Mouse (Mus musculus) erythroblast, embryonic 14.5 days (primary cell): ENCODE measurements around the gene Usp20. TPM values are rescaled to one million over a fixed set of nuclear protein-coding genes. Genes with fewer than 3 reads are reported as not detected.

Experiments used
- H3K27me3 ChIP-seq: 2 replicates; pipeline ENCODE4 v1.6.1; 2012; ENCODE audit warnings: inconsistent platforms; ENCODE audit not compliant: control insufficient read depth
- H3K36me3 ChIP-seq: 2 replicates; pipeline ENCODE4 v1.6.1; 2012; ENCODE audit warnings: mild to moderate bottlenecking, inconsistent platforms; ENCODE audit not compliant: control insufficient read depth
- H3K4me1 ChIP-seq: 2 replicates; pipeline ENCODE4 v1.6.1; 2012; ENCODE audit warnings: inconsistent platforms; ENCODE audit not compliant: control insufficient read depth
- H3K4me3 ChIP-seq: replicated peaks from 2 replicates; pipeline ENCODE3; 2012; ENCODE audit warnings: moderate library complexity, mild to moderate bottlenecking, inconsistent platforms
- H3K9me3 ChIP-seq: 2 replicates; pipeline ENCODE4 v1.6.1; 2012; ENCODE audit warnings: low read length, inconsistent platforms, mixed read lengths; ENCODE audit not compliant: control insufficient read depth
- GATA1 ChIP-seq: IDR thresholded peaks from 2 replicates; pipeline ENCODE4 v1.6.1; 2012; ENCODE audit warnings: low read length, inconsistent platforms, mixed read lengths
- TAL1 ChIP-seq: IDR thresholded peaks from 3 replicates; pipeline ENCODE4 v1.6.1; 2012; ENCODE audit warnings: low read length, inconsistent platforms, mixed read lengths
- polyA plus RNA-seq: library from polyadenylated mRNA; stranded (reverse); fragments of >175 nt; gene quantifications from 2 replicates; pipeline ENCODE4 v1.2.3, GENCODE M21; 2012

Gene Usp20
- polyA plus RNA-seq, 1 experiment: 0.32 TPM

DNA sequence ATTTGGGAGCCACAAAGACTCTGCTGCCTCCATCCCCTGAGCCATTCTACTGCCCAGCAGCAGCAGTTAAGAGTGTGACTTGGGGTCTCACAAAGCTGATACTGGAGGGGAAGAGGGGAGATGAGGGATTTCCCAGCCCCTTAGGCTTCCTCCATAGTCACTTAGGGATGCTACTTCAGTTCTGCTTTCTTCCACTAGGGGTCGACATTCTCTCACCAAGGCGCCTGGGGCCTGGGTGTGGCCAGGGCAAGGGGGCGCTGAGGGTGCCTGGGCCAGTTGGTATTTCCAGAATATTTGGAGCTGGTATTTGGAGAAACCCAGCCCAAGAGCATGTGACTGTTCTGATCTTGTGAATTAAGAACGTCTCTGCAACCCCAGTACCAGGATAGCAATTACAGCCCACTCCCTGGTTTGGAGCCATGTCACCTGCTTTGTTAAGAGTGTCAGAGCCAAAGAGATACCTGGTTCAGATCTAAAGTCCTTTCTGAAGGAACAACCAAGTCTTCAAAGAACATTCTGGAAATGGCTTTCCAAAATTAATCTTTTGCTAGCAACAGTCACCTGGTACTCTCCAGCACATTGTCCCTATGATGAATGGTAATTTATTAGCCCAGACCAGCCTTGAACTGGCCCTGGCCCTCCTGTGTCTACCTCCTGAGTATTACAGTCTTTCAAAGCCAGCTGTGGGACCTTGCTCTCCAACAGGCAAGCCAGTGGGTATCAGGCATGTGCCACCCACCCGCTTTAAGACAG is 42.7 kb downstream of the Usp20 start:
- no peak overlapping the region for H3K4me3 ChIP-seq
- H3K36me3 ChIP-seq: peaks cover 19% of the 10 kb centered on the region
- no peaks in the 10 kb centered on the region for H3K27me3 ChIP-seq
- TF ChIP-seq GATA1: no peak
- no peak for TF ChIP-seq TAL1
- H3K4me1 ChIP-seq: no peaks in the 10 kb centered on the region; the same call in 1 of the 2 replicates
- H3K9me3 ChIP-seq: no peaks in the 10 kb centered on the region

DNA sequence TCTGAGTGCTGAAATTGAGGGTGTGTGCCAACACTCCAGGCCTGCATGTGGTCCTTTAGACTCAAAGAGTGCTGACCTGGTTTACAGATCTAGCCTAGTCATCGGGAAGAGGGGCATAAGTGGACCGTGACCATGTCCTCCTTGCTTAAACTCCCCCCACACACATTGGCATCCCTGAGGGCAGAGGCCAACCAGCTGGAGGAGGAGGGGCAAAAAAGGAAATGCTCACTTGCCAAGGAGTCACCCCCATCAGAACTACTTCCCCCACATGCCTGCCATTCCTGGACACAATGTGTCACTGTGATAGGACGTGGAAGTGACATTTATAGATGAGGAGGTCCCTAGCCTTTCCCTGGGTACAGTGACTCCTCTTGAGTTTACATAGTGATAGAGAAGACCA is 43.4 kb downstream of the Usp20 start:
- Histone ChIP-seq H3K36me3 (peaks cover 13% of the 10 kb centered on the region), H3K4me1 (peaks cover 3% of the 10 kb centered on the region; the same call in 1 of the 2 replicates)

DNA sequence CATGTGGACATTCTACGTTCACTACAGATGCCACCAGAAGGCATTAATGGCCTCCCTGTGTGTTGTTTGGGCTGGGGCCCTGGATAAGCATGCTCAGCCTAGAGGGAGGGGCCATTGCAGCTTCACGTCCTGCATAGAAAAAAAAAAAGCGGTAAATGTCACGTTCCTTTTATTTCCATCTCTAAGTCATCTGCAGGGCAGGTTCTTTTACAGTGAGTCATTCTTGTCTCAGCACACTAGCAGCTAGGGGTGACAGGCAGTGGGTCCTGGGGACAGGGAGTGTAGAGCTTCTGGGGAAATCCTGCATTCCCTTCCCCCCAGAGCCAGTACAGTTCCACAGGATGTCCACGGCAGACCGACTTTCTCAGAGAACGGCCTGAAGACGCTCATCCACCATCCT is 44.6 kb downstream of the Usp20 start:
- no peaks in the 10 kb centered on the region for H3K9me3 ChIP-seq
- TF ChIP-seq TAL1: no peak
- no peak for TF ChIP-seq GATA1
- peaks cover 3% of the 10 kb centered on the region; the same call in 1 of the 2 replicates for H3K4me1 ChIP-seq
- H3K36me3 ChIP-seq: peaks cover 1% of the 10 kb centered on the region; the same call in 1 of the 2 replicates
- no peak overlapping the region for H3K4me3 ChIP-seq
- no peaks in the 10 kb centered on the region for H3K27me3 ChIP-seq

More for the DNA sequence above, 43.4 kb downstream of the Usp20 start:
- TF ChIP-seq TAL1 (no peak), GATA1 (no peak)
- Histone ChIP-seq H3K27me3 (no peaks in the 10 kb centered on the region), H3K4me3 (no peak overlapping the region), H3K9me3 (no peaks in the 10 kb centered on the region)

GRCm38 (mm10) chr2:31031972-31032371 is 49.9 kb downstream of the Usp20 start:
- Histone ChIP-seq H3K36me3 (peaks cover 23% of the 10 kb centered on the region), H3K4me3 (no peak overlapping the region), H3K9me3 (peaks cover 8% of the 10 kb centered on the region), H3K4me1 (peaks cover 8% of the 10 kb centered on the region), H3K27me3 (no peaks in the 10 kb centered on the region)
- TF ChIP-seq TAL1 (no peak), GATA1 (no peak)

DNA sequence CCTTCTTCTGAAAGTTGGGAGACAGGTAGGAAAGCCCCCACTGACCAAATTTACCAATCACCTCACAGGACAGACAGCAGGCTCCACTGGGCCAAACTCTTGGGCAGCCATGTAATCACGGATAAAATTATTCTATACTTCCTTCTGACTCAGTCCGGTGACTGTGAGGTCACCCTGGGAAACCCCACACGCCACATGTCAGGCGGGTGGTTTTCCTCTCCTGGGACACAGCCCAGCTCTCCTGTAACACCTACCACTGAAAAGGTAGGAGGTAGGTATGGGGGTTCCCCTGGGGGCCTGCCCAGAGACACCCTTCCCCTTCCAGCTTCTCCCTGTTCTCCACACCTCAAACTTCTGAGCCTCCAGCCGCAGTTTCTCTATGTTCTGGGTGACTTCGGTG is 54.7 kb downstream of the Usp20 start:
- no peak for TF ChIP-seq GATA1
- no peak for TF ChIP-seq TAL1
- no peaks in the 10 kb centered on the region for H3K27me3 ChIP-seq
- peaks cover 28% of the 10 kb centered on the region for H3K36me3 ChIP-seq
- peaks cover 11% of the 10 kb centered on the region for H3K9me3 ChIP-seq
- H3K4me3 ChIP-seq: no peak overlapping the region
- peaks cover 6% of the 10 kb centered on the region for H3K4me1 ChIP-seq

DNA sequence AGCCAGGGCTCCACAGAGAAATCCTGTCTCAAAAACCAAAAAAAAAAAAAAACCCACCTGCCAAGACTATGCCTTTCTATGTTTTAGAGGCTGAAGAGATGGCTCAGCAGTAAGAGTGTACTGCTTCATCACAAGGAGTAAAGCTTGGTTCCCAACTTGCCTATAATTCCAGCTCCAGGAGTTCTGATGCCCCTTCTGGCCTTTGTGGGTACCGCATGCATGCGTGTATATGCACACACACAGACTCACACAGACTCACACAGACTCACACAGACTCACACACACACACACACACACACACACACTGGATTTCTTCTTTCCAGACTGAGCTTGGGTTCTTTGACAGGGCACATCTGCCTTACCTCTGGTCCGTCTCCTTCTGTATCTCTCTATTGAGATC is 58.0 kb downstream of the Usp20 start:
- Histone ChIP-seq H3K27me3 (no peaks in the 10 kb centered on the region), H3K9me3 (peaks cover 8% of the 10 kb centered on the region), H3K36me3 (peaks cover 14% of the 10 kb centered on the region), H3K4me1 (no peaks in the 10 kb centered on the region), H3K4me3 (no peak overlapping the region)
- TF ChIP-seq TAL1: no peak
- no peak for TF ChIP-seq GATA1

DNA sequence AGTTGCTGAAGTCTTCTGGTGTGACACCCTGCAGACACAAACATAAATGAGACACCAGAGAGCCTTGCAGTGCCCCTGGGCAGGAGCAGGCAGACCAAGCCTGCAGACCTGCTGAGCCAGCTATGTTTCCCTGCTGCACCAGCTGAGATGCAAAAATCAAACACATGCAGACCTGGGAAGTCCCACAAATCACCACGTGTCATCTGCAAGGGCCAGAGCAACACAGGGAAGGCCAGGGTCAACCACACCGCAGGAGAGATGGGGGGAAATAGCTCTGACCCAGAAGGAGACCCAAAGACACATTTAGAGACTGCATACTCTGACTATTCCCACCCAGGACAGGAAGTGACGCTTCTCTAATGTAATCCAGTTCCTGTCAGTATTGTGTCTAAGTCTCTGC is 58.4 kb downstream of the Usp20 start:
- H3K4me1 ChIP-seq: no peaks in the 10 kb centered on the region
- H3K9me3 ChIP-seq: peaks cover 4% of the 10 kb centered on the region
- no peak overlapping the region for H3K4me3 ChIP-seq
- TF ChIP-seq TAL1: no peak
- TF ChIP-seq GATA1: no peak
- peaks cover 12% of the 10 kb centered on the region for H3K36me3 ChIP-seq
- H3K27me3 ChIP-seq: no peaks in the 10 kb centered on the region

GRCm38 (mm10) chr2:31041386-31041785 is 59.3 kb downstream of the Usp20 start:
- TF ChIP-seq GATA1 (no peak), TAL1 (no peak)
- no peaks in the 10 kb centered on the region for H3K27me3 ChIP-seq
- peaks cover 8% of the 10 kb centered on the region for H3K36me3 ChIP-seq
- no peaks in the 10 kb centered on the region for H3K4me1 ChIP-seq
- no peak overlapping the region for H3K4me3 ChIP-seq
- peaks cover 4% of the 10 kb centered on the region for H3K9me3 ChIP-seq

- H3K4me1 ChIP-seq: peaks cover under 1% of the 10 kb centered on the region; the same call in 1 of the 2 replicates
- peaks cover 4% of the 10 kb centered on the region for H3K9me3 ChIP-seq
- no peaks in the 10 kb centered on the region for H3K27me3 ChIP-seq
- no peak overlapping the region for H3K4me3 ChIP-seq
- peaks cover 7% of the 10 kb centered on the region for H3K36me3 ChIP-seq
- TF ChIP-seq TAL1 (no peak), GATA1 (no peak)
Observed at GRCm38 (mm10) chr2:31042881-31043280, 60.8 kb downstream of the Usp20 start.

- no peak overlapping the region for H3K4me3 ChIP-seq
- no peaks in the 10 kb centered on the region for H3K27me3 ChIP-seq
- peaks cover 6% of the 10 kb centered on the region for H3K4me1 ChIP-seq
- no peak for TF ChIP-seq TAL1
- TF ChIP-seq GATA1: no peak
- peaks cover 7% of the 10 kb centered on the region for H3K36me3 ChIP-seq
- H3K9me3 ChIP-seq: peaks cover 4% of the 10 kb centered on the region
Observed at GRCm38 (mm10) chr2:31043856-31044255, 61.8 kb downstream of the Usp20 start.
